17 mouse cellular contexts compared by ENCODE assay signal in genomic region chr4:63993462-63994113, GRCm38 (mm10). TPM values are rescaled to one million over a fixed set of nuclear protein-coding genes. Genes with fewer than 3 reads are reported as not detected.
DNase-seq lines count a peak whose midpoint lies in the region; ATAC-seq and TF ChIP-seq lines count a peak whose summit lies in the region.
"Had no signal": no experiment of that assay in that cellular context is flagged by ENCODE, and none has a peak within 500 bp of the region (broad histone marks: within the 10 kb centered on the region; RNA-seq: fewer than 3 reads in every experiment).

No protein-coding gene starts in this region.

- no peak for TF ChIP-seq CTCF in brain, embryonic 14.5 days (IDR thresholded peaks at IDR 0.05; ENCODE audit: borderline replicate concordance, extremely low read depth, insufficient read depth, insufficient read length)
- TF ChIP-seq CTCF in midbrain, postnatal 0 days (IDR thresholded peaks at IDR 0.05) = no peak

- H3K4me1 ChIP-seq in embryonic facial prominence, embryonic 12.5 days = peaks cover 14% of the 10 kb centered on the region; the same call in 1 of the 2 replicates
- peaks cover 2% of the 10 kb centered on the region; the same call in 1 of the 2 replicates for H3K4me1 ChIP-seq in embryonic facial prominence, embryonic 10.5 days
- H3K4me1 ChIP-seq in lung, embryonic 15.5 days = peaks cover 7% of the 10 kb centered on the region; the same call in 1 of the 2 replicates
- no peaks in the 10 kb centered on the region for H3K4me1 ChIP-seq in midbrain, postnatal 0 days (ENCODE audit: insufficient read depth, low read length)

- no peaks in the 10 kb centered on the region for H3K9me3 ChIP-seq in embryonic facial prominence, embryonic 12.5 days
- H3K9me3 ChIP-seq in embryonic facial prominence, embryonic 10.5 days = no peaks in the 10 kb centered on the region
- H3K9me3 ChIP-seq in lung, embryonic 15.5 days = no peaks in the 10 kb centered on the region
- H3K9me3 ChIP-seq in midbrain, postnatal 0 days (ENCODE audit: low read length) = no peaks in the 10 kb centered on the region
- H3K9me3 ChIP-seq: embryonic facial prominence, embryonic 13.5 days; forebrain, embryonic 15.5 days had no signal

- H3K27me3 ChIP-seq in embryonic facial prominence, embryonic 12.5 days = no peaks in the 10 kb centered on the region
- H3K27me3 ChIP-seq in embryonic facial prominence, embryonic 10.5 days (replicated peaks; ENCODE audit: low read depth, poor library complexity, severe bottlenecking) = peaks cover 13% of the 10 kb centered on the region
- no peaks in the 10 kb centered on the region for H3K27me3 ChIP-seq in lung, embryonic 15.5 days
- no peaks in the 10 kb centered on the region for H3K27me3 ChIP-seq in midbrain, postnatal 0 days (ENCODE audit: insufficient read depth, low read length)
- H3K27me3 ChIP-seq: embryonic facial prominence, embryonic 13.5 days; forebrain, embryonic 15.5 days had no signal

- H3K36me3 ChIP-seq in embryonic facial prominence, embryonic 12.5 days = no peaks in the 10 kb centered on the region
- no peaks in the 10 kb centered on the region for H3K36me3 ChIP-seq in embryonic facial prominence, embryonic 10.5 days (replicated peaks)
- no peaks in the 10 kb centered on the region for H3K36me3 ChIP-seq in lung, embryonic 15.5 days
- H3K36me3 ChIP-seq in midbrain, postnatal 0 days (ENCODE audit: insufficient read depth, low read length) = no peaks in the 10 kb centered on the region
- H3K36me3 ChIP-seq: forebrain, embryonic 15.5 days had no signal

- no peak for ATAC-seq in embryonic facial prominence, embryonic 12.5 days (ENCODE audit: insufficient number of reproducible peaks, insufficient read depth, low FRiP score, low TSS enrichment)
- ATAC-seq in lung, embryonic 15.5 days (ENCODE audit: borderline replicate concordance, extremely low read depth, low FRiP score, low TSS enrichment) = peak; percentile 42; the same call in 1 of the 2 replicates
- peak; percentile 23; the same call in 1 of the 2 replicates for ATAC-seq in midbrain, postnatal 0 days (ENCODE audit: low FRiP score)
- ATAC-seq: CD4-positive, CD25-positive, alpha-beta regulatory T cell, adult 4 months; forebrain, embryonic 15.5 days had no signal

- H3K4me2 ChIP-seq in embryonic facial prominence, embryonic 12.5 days (replicated peaks) = no peak overlapping the region
- no peak overlapping the region for H3K4me2 ChIP-seq in lung, embryonic 15.5 days
- H3K4me2 ChIP-seq in midbrain, postnatal 0 days (ENCODE audit: low read depth, low read length, poor library complexity, severe bottlenecking) = no peak overlapping the region
- H3K4me2 ChIP-seq: embryonic facial prominence, embryonic 13.5 days; forebrain, embryonic 15.5 days had no signal

- H3K9ac ChIP-seq in embryonic facial prominence, embryonic 12.5 days = no peak overlapping the region
- H3K9ac ChIP-seq in lung, embryonic 15.5 days = no peak overlapping the region
- no peak overlapping the region for H3K9ac ChIP-seq in midbrain, postnatal 0 days (replicated peaks; ENCODE audit: low read length, poor library complexity, severe bottlenecking)
- H3K9ac ChIP-seq: embryonic facial prominence, embryonic 13.5 days; forebrain, embryonic 15.5 days had no signal

- H3K27ac ChIP-seq in embryonic facial prominence, embryonic 12.5 days = 0 out of 2 replicates have a peak overlapping the region, but pooled peaks have one; percentile 41
- H3K27ac ChIP-seq in embryonic facial prominence, embryonic 10.5 days (replicated peaks) = no peak overlapping the region
- no peak overlapping the region for H3K27ac ChIP-seq in lung, embryonic 15.5 days
- no peak overlapping the region for H3K27ac ChIP-seq in midbrain, postnatal 0 days (ENCODE audit: low read depth, low read length)
- H3K27ac ChIP-seq: embryonic facial prominence, embryonic 13.5 days; forebrain, embryonic 15.5 days; macrophage; stomach, postnatal 0 days had no signal

- TF ChIP-seq POLR2A in brain, embryonic 14.5 days (IDR thresholded peaks at IDR 0.05; ENCODE audit: borderline replicate concordance, extremely low read depth, insufficient read depth, insufficient read length, poor library complexity, severe bottlenecking) = no peak

- no peak overlapping the region for H3K4me3 ChIP-seq in embryonic facial prominence, embryonic 12.5 days
- H3K4me3 ChIP-seq in embryonic facial prominence, embryonic 10.5 days = no peak overlapping the region
- no peak overlapping the region for H3K4me3 ChIP-seq in lung, embryonic 15.5 days
- no peak overlapping the region for H3K4me3 ChIP-seq in midbrain, postnatal 0 days (ENCODE audit: low read depth, low read length)
- H3K4me3 ChIP-seq: embryonic facial prominence, embryonic 13.5 days; forebrain, embryonic 15.5 days had no signal

- no peak for DNase-seq in embryonic facial prominence, embryonic 10.5 days (ENCODE audit: low spot score)
- no peak for DNase-seq in lung, postnatal 4 days
- DNase-seq in brain, embryonic 14.5 days (ENCODE audit: low read depth) = peak; percentile 62
- no peak for DNase-seq in midbrain, postnatal 0 days (ENCODE audit: low spot score)
- no peak for DNase-seq in gastrocnemius, postnatal 10 days
- no peak for DNase-seq in layer of hippocampus, postnatal 10 days (ENCODE audit: low spot score in 2 of 2)
- DNase-seq: cerebellum, adult 18-20 months; kidney, adult 11 months; kidney, postnatal 25 days; liver had no signal

- WGBS in embryonic facial prominence, embryonic 12.5 days = 53% methylated on average over 2 of the region's 2 CpGs
- WGBS in embryonic facial prominence, embryonic 10.5 days = 76% methylated on average over 2 of the region's 2 CpGs
- 21% methylated on average over 2 of the region's 2 CpGs for WGBS in lung, embryonic 15.5 days
- 47% methylated on average over 2 of the region's 2 CpGs for WGBS in midbrain, postnatal 0 days

RNA-seq across cellular contexts. Expression of gene Tnc, which starts 53.2 kb away (rescaled TPM):
- 47.1 and 53.7 TPM in 2 replicates for polyA plus RNA-seq in embryonic facial prominence, embryonic 12.5 days (2016; fragmentation: Nextera tagmentation; extraction: Ambion mirVana)
- 2.9 and 7.1 TPM in 2 replicates for polyA plus RNA-seq in embryonic facial prominence, embryonic 10.5 days (2016; fragmentation: Nextera tagmentation; extraction: Ambion mirVana)
- polyA plus RNA-seq in lung, embryonic 15.5 days (2015; fragmentation: Nextera tagmentation; extraction: Ambion mirVana) = 36.9 and 41.1 TPM in 2 replicates
- 36.9 and 77.4 TPM in 2 replicates for polyA plus RNA-seq in brain, embryonic 14.5 days (2012; rRNA removed)
- total RNA-seq in midbrain, postnatal 0 days (2014; rRNA removed) = 163 and 167 TPM in 2 replicates
- polyA plus RNA-seq in midbrain, postnatal 0 days (2015; fragmentation: Nextera tagmentation; extraction: Ambion mirVana) = 38.2 and 41.2 TPM in 2 replicates
- 10 to 100 TPM; 25.7 to 52.9 TPM for total RNA-seq in gastrocnemius, postnatal 10 days (2021)
- total RNA-seq in layer of hippocampus, postnatal 10 days (2021) = 10 to 100 TPM; 51.9 to 57.6 TPM
